Mouse (Mus musculus): ENCODE data around the gene Ppm1d.

Gene Ppm1d

GRCm38 (mm10) chr11:85329167-85329894 is 18.3 kb downstream of the Ppm1d start:
- DNase-seq (ENCODE audit: low read depth, low spot score) = no peak

- no peak for DNase-seq (ENCODE audit: low read depth, low spot score)
Observed at GRCm38 (mm10) chr11:85334778-85335177, 23.7 kb downstream of the Ppm1d start.

DNA sequence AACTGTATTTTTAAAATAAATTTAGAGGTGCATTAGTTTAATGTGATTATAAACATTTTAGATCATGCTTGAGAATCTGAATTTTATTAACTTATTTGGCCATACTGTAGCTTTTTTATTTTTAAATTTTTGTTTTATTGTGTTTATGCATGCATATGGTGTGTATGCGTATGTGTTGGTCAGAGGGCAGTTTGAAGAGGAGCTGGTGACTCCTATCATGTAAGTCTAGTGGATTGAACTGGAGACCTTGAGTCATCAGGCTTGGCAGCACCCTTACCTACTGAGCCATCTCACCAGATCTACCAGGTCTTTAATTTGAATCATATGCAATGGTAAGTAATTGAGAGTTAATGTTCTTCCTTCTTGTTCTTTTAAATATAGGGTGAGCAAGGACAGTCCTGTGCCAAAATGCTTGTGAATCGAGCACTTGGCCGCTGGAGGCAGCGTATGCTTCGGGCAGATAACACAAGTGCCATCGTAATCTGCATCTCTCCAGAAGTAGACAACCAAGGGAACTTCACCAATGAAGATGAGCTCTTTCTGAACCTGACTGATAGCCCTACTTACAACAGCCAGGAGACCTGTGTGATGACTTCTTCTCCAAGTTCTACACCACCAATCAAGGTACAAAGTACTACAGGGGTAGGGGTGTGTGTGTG is 28.3 kb downstream of the Ppm1d start:
- DNase-seq (ENCODE audit: low read depth, low spot score) = peak; percentile 84

DNA sequence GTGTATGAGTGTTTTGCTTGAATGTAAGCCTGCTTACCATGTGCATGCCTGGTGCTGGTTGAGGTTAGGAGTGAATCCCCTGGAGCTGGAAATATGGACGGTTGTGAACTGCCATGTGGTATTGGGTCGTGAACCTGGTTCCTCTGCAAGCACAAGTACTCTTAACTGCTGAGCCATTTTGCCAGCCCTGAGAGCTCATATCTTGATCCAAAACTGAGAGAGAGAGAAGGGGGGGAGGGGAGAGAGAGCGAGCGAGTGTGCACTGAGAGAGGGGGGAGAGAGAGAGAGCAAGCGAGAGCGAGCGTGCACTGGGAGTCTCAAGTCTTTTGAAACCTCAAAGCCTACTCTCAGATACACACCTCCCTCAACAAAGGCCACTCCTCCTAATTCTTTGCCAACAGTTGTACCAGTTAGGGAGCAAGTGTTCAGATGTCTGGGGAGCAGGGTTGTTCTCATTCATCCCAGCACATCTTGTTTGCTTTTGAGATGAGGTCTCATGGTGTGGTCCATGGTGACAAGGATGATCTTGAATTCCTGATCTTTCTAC is 29.1 kb downstream of the Ppm1d start:
- peak; percentile 54 for DNase-seq (ENCODE audit: low read depth, low spot score)

DNA sequence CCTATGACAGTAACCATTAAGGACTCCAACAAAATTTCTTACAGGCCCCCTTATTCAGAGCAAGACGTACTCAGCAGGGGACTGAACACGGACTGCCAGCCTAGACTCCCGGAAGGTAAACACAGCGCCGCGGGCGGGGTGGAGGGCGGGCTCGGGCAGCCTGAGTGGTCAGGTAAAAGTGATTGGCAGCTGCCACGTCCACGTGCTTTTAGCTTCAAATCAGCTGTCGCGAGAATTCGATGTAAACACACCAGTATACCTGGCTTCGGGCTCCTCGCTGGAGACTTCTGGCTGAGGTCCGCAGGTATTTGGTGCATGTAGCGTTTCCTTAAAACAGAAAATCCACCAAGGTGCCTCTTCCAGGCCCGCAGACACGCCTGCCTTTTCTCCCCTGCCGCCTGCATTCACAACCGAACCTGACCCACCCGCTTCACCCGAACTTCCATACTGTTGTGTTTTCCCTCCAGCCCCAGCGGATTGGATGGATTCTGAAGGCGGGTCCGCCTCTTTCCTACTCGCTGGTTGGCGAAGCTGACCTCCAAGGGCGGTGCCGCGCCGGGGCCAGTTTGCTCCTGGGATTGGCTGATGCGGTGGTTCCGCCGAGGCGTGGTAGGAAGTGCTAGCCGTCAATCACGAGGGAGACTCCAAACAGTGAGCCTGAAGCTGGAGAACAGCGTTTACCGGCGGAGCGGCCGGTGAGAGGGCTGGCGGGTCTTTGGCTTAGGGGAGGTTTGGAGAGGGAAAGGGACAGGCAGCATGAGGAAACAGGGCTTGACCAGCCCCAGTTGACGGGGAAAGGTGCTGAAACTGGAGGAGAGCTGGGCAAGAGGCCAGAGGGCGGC is 41.7 kb downstream of the Ppm1d start, which contains the start of gene Bcas3:
Gene Bcas3, plus strand, starts transcription at position 629 of the 842 bp plus-strand sequence.
- DNase-seq (ENCODE audit: low read depth, low spot score) = peak; percentile 98

- DNase-seq (ENCODE audit: low read depth, low spot score) = no peak
Observed at GRCm38 (mm10) chr11:85353819-85354218, 42.8 kb downstream of the Ppm1d start.

DNA sequence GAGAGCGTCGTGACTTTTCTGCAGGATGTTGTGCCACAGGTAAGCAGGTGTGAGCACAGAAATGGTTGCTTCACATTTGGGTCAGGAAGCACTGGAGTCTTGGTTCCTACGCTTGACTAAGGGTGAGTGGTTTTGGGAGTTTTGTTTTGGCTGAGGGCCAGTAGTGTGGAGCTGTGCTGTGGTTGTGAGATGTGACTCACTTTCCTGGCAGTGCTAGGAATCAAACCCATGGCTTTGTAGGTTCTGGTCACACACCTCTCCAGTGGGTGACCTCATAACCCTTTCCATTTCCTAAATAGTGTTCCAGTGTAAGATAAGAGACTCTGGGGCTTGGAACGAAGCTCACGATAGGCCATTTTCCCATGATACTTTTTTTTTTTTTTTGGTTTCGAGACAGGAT is 48.6 kb downstream of the Ppm1d start:
- no peak for DNase-seq (ENCODE audit: low read depth, low spot score)

DNA sequence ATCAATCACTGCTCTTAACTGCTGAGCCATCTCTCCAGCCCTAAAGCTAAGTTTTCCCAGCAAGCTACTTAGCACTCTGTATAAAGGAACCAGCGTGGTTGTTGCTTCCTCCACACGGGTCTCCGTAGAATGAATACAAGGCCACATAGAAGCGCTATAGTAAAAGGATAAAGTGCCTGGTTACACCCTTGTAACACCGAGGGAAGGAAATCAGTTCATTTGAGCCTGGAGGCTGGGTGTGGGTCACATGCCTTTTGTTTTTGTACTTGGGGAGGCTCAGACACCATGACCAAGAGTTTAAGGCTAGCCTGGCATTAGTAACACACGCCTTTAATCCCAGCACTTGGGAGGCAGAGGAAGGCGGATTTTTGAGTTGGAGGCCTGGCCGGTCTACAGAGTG is 50.6 kb downstream of the Ppm1d start:
- DNase-seq (ENCODE audit: low read depth, low spot score) = no peak

DNA sequence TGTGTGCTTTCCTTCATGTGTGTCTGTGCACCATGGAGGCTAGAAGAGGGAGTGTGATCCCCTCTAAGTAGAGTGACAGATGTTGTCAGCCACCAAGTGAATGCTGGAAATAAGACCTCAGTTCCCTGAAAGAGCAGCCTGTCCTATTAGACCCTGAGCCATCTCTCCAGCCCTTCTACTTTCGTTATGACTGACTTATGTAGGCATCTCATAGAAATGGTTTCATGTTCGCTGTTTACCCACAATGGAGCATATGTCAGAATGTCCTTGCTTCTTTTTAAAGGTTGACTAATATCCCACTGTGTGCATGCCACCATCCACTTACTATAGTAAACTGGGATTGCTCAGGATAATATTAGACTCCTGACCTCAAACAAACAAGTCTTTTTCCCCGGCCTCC is 55.1 kb downstream of the Ppm1d start:
- no peak for DNase-seq (ENCODE audit: low read depth, low spot score)

DNA sequence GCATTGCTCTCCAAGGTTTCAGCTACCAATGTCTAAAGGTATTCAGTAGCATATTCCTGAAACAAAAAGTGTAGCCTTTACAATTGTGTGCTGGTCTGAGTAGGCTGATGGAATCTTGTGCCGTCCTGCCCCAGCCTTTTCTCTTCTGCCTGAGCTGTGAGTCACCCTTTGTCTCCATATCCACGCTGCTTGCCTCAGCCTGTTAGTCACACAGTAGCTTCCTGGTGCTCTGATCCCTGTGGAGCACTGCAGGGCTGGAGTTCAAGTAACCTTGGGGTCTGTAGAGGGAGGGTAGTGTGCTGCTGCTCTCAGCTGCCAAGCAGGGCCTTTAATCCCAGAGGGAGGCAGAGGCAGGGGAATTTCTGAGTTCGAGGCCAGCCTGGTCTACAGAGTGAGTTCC is 56.8 kb downstream of the Ppm1d start:
- no peak for DNase-seq (ENCODE audit: low read depth, low spot score)

GRCm38 (mm10) chr11:85379091-85379490 is 68.0 kb downstream of the Ppm1d start:
- no peak for DNase-seq (ENCODE audit: low read depth, low spot score)

GRCm38 (mm10) chr11:85380046-85380445 is 69.0 kb downstream of the Ppm1d start:
- DNase-seq (ENCODE audit: low read depth, low spot score) = no peak

GRCm38 (mm10) chr11:85382055-85382454 is 71.0 kb downstream of the Ppm1d start:
- peak; percentile 37 for DNase-seq (ENCODE audit: low read depth, low spot score)

- DNase-seq (ENCODE audit: low read depth, low spot score) = no peak
Observed at GRCm38 (mm10) chr11:85383975-85384821, 73.2 kb downstream of the Ppm1d start.

DNA sequence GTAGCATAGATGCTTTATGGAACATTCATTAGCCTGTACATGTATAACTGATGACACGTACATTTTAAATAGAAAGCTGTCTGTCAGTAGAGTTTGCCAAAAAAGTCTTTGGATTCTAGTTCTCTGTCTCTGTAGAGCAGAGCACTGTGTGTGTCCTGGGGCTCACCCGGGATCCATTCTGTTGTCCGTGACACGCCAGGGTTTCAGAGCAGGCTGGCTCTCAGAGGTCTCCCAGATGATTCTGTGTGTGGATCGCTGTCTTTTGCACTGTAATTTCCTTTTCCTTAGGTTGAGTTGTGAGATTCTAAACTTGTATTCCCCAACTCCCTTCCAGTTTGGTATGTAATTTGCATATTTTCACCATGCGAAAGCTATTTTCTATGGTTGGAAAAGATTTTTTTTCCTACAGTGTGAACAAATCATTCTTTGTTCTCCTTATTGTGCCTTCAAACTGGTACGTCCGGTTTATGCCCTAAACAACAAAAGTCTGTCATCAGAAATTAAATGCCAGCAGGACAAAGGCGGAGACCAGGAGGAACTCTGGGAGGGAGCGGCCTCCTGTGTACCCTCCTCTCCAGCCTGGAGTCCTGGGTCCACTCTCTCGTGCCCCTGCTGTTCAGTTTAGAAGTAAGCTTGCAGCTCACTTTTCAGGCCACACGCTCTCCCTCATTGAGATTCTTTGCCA is 81.3 kb downstream of the Ppm1d start:
- no peak for DNase-seq (ENCODE audit: low read depth, low spot score)

- no peak for DNase-seq (ENCODE audit: low read depth, low spot score)
Observed at GRCm38 (mm10) chr11:85392864-85393220, 81.8 kb downstream of the Ppm1d start.

DNA sequence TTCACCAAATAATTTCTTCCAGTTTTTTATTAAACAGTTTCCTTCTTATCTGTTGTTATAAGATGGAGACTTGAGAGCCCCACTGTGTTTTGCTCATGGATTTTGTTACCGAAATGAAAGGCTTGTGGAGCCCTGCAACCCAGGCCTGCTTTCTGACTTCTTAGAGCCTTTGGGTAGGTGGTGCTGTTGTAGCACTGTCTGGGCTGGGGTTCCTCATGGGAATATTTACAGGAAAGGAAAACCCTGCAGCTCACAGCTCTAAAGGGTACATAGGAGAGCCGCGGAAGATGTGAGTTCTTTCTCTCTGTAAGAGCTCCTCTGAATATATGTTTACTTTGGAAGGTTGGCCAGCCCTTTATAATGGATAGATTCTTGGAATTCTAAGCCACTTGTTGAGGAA is 82.9 kb downstream of the Ppm1d start:
- DNase-seq (ENCODE audit: low read depth, low spot score) = no peak

DNA sequence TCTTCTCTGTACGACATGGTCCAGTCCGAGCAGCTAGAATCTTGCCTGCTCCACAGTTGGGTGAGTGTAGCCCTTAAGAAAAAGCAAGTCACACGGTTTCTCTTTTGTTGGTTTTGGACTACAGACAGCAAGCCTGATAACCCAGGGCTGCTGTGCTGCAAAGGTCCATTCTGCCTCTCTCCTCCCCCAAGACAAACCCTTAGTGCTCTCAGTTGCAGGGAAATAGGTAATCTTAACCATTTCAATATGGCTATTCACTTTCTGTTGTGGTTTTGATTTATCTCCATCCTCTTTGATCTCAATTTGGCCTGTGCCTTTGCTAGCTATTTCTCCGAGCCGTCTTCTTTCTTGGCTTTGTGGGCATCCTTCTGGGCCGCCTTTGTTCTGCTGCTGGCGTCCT is 84.3 kb downstream of the Ppm1d start:
- DNase-seq (ENCODE audit: low read depth, low spot score) = no peak
